Mouse (Mus musculus) heart, postnatal 10 days (tissue): ENCODE results near the gene Ltf. TPM values are rescaled to one million over a fixed set of nuclear protein-coding genes. Genes with fewer than 3 reads are reported as not detected.
A peak's percentile ranks its signal among the peaks of the same experiment; 100 is the strongest.

Experiments
- DNase-seq, 2 experiments: peaks; one replicate each; pipeline ENCODE4 v3.0.0; 2021
- intact Hi-C: fragments of 180-260 bp; cut with DNase I; formaldehyde crosslinking; loops from one replicate; pipeline ENCODE4 v1.15.1; 2025
- total RNA-seq, 2 experiments: library from RNA; stranded (reverse); gene quantifications; 2 replicates each; pipeline ENCODE4 v1.2.3; 2021

Gene Ltf
- total RNA-seq: 1 to 10 TPM in 1 of 2 experiments, under 1 TPM in 1; 0.72 to 2.3 TPM

DNA sequence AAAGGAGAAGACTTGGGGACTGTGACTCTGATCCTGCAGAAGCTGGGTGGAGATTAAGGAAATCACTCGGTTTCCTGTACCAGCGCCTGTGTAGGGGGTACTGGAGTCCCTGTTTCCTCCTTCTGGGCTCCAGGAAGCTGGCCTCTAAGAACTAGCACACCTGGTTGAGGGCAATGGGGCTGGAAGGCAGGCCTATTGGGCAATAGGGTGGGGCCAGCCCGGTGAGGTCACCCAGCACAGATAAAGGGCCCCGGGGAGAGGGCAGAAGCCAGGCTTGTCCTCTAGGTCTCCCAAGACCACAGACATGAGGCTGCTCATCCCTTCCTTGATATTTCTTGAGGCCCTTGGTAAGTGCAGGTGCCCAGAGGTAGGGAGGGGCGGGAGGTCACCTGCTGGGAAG is at the start of gene Ltf:
Gene Ltf (plus strand): TSS at position 250 of the 400 bp plus-strand sequence.
- intact Hi-C loops: no loop called here
- no peak for DNase-seq

DNA sequence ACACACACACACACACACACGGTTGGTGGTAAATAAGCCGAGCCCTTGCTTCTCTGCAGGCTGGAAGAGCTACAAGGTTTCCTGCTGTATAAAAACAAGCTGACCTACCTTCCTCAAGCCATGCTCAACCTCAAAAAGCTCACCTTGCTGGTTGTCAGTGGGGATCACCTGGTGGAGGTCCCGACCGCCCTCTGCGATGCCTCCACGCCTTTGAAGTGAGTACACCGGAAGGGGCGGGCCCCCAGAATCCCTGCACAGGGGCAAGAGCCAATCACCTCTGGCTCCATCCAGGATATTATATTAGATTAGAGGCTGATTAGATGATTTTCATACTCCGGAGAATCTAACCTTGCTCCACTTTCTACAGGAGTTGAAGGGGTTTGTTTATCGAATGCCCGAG is 39.7 kb upstream of the Ltf start:
- intact Hi-C loops: no loop called here
- no peak for DNase-seq

DNA sequence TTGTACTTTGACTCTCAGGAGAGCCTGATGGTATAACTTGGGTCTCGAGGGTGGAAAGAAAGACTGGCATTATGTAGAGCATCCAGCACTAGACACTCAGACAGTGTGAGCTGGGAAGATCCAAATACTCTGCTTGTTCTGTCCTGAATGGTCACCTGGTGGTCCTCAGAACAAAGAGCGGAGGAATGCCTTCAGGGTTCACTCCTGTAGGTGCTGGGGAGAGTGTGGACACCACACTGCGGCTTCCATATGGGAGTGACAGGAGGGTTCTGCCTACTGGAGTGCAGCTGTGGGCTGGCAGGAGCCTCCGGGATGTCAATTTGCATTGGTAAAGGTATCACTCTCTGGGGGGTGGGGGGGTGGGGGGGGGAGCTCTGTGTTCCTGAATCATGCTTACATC is 36.7 kb upstream of the Ltf start:
- no peak for DNase-seq
- intact Hi-C loops: no loop called here

DNA sequence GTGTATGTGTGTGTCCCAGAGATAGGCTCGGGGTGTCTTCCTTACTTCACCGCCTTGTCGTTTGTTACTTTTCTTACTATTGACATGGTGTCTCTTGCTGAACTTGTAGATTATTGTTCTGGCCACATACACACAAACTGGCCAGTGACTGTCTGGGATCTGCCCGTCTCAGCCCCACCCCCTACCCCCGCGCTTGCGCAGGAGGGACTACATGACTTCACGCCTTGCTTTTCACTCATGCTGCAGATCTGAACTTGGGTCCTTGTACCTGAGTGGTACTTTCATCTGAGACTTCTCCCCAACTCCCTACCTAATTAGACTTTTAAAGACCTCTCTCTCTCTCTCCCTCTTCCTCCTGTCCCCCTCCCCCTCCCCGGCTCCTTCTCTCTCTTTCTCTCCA is 35.0 kb upstream of the Ltf start:
- DNase-seq: no peak
- intact Hi-C loops: no loop called here

DNA sequence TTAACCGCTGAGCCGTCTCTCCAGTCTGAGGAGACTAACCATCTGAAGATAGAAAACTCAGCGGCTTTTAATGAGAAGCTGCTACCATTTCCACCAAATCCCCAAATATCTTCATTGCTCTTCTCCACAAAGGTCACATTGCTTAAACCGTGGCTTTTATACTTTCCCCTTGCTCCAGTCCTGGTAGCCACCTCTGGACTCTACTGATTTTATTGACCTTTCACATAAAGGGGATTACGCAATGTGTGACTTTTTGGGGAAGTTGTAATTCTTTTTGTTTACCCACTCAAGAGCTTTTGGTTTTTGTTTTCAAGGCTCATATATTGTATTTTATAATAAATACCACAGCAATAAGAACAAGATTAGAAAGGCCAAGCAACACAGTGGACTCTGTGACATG is 33.5 kb upstream of the Ltf start:
- intact Hi-C loops: no loop called here
- DNase-seq: no peak

DNA sequence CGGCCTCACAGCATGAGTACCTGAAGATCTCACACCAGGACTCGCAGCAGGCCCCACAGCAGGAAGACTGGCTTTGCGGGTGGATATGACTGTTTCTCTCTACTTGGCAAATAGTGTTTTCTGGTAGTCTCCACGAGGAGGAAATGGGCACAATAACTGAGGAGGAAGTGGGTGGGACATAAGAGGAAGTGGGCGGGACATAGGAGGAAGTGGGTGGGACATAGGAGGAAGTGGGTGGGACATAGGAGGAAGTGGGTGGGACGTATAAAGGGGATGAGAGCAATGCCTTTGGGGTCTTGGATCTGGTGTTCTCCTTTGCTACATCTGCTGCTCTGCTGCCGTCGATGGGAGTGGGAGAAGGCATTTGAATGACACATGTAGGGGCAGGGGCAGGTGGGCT is 33.1 kb upstream of the Ltf start:
- intact Hi-C loops: no loop called here
- no peak for DNase-seq

DNA sequence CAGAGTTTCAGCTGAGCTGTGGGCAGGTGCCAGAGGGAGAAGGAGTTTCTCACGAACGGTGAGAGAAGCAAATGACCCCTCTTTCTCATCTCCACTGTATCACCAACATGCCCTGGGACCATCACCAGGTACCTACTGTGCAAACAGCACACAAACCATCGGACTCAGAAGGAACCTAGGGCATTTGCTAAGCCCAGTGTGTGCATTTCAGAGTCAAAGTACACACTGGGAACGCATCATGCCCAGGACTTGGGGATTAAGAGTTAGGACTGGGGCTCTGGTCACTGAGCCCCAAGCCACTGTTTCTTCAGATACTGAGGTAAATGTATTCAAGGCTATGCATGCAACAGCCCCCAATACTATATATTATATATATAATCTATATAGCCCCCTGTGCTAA is 31.7 kb upstream of the Ltf start:
- DNase-seq: no peak
- intact Hi-C loops: no loop called here

DNA sequence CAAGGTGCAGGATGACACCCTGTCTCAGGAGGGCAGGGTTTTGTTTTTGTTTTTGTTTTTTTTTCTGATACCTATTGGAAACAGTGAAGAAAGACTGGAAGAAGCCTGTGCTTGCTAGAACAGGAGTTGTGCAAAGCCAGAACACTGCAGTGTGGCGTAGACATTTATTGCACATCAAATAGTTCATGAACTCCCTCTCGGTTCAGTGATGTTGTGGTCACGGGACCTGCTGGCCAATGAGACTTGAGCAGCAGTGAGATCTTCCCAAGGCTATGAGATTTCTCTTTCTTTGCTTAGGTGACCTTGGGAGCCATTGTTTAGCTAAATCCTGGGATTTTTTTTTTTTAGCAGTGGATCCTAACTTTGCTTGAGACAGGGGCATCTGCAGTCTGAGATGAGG is 31.0 kb upstream of the Ltf start:
- intact Hi-C loops: no loop called here
- DNase-seq: no peak

DNA sequence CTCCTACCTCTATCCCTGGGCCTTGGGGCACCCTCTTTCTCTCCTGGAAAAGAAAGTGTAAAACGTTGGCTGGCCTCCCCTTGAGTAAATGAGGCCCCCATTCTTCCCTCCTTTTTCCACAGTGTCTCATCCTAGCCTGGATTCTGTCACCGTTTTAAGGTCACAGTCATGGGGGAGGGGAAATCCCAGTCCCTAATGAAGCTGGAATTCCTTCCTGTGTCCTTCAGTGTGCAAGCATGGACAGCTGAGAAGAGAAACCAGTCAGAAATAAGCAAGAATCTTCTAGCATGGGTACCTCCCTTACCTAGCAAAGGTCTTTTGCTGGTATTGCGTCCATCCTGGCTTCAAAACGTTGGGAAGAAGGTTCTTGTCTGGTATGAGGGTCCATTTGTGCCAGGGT is 29.9 kb upstream of the Ltf start:
- no peak for DNase-seq
- intact Hi-C loops: no loop called here

DNA sequence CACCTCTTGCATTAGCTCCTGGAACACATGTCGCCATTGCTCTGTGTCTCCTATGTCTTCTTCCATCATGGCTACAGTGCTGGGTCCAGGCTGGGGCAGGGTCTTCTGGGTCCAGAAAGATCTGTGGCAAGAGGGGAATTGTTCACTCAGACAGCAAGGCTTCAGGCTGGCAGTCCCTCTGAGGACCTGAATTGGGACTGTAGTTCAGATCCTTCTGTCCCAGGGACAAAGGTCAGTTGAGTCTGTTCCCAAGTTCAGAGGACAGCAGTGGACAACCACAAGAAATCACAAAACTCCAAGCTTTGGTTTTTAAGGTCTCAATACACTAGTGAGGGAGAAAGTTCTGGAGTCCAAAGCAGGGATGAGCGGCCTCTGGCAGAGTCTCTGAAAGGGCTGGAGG is 29.5 kb upstream of the Ltf start:
- intact Hi-C loops: no loop called here
- no peak for DNase-seq

DNA sequence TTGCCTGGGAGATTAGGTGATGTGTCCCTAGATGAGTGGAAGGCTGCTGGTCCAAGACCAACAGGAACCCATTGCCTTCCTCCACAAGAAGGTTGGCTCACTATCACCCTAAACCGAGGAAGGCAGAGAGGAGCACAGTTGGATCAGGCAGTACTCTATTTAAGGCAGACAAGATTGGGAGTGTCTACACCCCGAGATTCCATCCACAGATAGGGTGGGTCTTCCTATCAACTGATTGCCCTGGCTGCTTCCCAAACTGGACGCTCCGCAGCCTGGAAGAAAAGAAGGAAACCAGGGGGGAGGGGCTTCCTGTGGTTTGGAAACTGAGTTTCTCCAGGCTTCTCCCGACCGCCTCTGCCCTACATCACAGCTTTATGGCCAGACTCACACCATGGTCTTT is 28.9 kb upstream of the Ltf start, which contains the start of gene Rtp3:
Gene Rtp3 (minus strand): TSS at position 380 of the 400 bp plus-strand sequence.
- DNase-seq: peak; percentile 38 to 50

DNA sequence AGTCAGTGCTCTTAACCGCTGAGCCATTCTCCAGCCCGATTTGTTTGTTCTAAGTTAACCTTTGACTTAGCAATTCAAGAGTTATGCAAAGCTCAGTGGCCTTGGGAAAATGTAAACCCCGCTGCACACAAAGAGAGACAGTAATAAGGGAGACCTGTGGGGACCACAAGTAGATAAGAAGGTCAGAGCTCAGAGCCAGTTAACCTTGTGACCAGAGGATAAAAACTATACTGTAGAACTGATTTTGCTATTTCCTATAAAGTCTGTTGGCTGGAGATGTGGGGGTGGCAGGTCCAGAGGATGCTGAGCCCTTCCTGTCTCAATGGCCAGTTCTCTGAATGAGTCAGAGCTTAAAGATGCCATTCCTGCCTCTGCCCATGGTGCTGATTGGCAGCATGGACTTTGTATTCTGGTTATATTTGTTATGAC is 25.8 kb upstream of the Ltf start:
- intact Hi-C loops: no loop called here

More for the DNA sequence above, 28.9 kb upstream of the Ltf start, which contains the start of gene Rtp3:
- intact Hi-C loops: no loop called here

DNA sequence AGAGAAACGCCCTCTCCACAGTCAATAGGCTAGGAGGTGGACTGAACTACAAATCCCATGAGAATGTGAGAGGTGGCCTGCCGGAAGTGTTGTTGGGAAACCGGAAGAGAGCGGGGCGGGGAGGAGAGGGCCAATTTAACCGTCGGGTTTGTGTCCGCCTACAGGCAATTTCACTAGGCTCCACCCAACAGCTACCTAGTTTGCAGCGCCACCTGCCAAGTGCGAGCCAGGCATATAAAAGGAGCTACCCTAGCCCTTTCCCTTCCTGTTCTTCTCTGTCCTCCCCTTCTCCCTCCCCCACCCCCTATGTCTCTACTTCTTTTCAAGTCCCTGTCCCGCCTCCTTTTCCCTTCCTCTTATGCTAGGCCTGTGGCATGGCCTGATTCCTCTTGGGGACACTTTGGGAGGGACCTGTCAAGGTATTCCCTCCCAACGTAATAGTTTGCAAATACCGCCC is 24.3 kb upstream of the Ltf start:
- DNase-seq: peak; percentile 81 to 85
- intact Hi-C loops: loop anchor here (5.0 kb wide), 3 partner anchors 63 to 258 kb away; partner anchors contain the start of gene Ccrl2

More for the DNA sequence above, 25.8 kb upstream of the Ltf start:
- DNase-seq: no peak

DNA sequence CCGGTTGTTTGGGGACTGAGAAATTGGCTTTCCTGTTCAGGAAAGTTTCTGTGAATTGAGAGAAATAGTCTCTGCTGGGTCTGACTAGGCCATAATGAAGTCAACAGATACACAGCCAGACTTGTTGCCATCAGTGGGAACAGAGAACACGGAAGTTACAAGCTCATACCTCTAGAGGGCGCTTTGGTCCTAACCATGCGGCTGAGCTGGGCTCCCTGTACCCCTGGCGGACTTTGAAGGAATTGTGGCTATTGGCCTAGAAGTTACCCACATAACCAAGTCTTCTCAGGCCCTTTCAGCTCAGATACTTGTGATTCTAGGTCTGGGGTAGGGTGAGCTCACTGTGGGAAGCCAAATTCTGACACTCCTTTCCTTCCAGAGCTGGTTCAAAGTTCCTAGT is 21.8 kb upstream of the Ltf start:
- DNase-seq: peak; percentile 86 to 90
- intact Hi-C loops: loop anchor here (1.0 to 5.0 kb wide), 5 partner anchors 60 to 294 kb away; partner anchors contain the start of gene Ccrl2

DNA sequence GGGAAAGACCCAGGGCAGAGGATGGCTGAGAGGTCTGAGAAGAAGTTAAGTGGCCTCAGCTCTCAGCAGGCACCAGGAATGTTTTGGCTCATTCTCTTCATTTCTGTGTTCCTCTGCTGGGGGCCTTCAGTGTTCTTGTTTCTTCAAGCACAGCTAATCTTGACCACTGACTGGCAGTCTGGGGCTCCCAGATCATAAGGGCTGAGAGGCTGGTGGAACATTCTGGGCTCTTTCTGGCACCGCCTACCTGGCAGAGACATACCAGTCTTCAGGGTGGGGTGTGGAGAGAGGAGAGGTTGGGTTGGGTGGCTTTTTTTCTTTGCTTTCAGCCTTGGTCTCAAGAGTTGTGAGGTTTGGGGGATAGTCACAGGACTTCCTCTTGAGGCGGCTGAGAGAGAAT is 20.0 kb upstream of the Ltf start:
- DNase-seq: no peak
- intact Hi-C loops: loop anchor here (5.0 kb wide), 3 partner anchors 58 to 253 kb away; partner anchors contain the start of gene Ccrl2

DNA sequence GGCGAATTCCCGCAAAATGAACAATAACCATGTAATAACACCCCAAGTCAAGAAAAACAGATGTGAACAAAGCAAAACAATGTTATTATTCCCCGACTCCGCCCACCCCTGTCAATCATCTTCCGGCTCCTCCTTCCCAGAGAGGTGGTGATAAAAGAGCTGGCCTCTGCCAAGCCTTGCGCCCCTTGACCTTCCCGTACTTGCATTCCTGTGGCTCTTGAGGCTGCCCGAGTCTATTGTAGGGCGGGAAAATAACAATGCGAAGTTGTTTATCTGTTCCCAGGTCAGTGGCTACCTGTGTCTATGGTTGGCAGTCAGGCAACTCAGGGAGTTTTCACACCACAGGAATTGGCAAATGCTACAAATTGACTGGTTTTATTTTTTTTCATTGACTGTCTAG is 19.2 kb upstream of the Ltf start:
- intact Hi-C loops: loop anchor here (5.0 kb wide), 3 partner anchors 57 to 252 kb away; partner anchors contain the start of gene Ccrl2
- DNase-seq: peak; percentile 35 to 49

DNA sequence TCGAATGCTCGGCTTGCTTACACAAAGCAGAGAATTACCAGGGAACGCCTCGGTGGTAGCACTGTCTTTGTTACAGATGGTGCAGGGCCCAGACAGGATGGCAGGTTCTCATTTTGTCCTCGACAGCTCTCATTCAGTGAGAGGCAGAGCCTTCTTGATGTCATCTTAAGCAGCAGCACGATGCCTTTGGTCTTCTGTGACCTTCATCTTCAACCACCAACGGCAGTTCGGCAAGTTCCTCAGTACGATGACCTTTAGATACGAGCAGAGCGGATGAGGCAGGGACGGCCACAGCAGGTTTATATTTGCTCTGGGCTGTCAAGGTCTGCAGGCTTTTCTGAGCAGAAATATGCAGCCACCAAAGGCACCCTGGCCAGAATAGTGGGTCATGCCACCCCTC is 17.4 kb upstream of the Ltf start:
- intact Hi-C loops: no loop called here
- DNase-seq: no peak

DNA sequence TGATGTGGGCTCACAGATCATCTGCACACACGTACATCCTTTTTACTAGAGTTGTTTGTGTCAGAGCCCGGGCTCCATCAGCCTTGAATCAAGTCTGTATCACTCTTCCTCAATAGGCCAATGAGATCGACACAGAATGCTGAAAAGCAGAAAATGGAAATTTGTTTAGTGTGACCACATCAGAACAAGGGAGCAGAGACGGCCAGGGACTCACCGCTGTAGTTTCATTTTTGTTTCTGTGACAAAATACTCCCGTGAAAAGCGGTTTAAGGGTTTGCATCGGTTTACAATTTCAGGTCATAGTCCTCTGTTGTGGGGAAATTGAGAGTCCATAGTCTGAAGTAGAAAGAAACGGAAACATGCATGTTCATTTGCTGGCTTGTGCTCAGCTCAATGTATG is 15.8 kb upstream of the Ltf start:
- intact Hi-C loops: no loop called here
- DNase-seq: no peak

DNA sequence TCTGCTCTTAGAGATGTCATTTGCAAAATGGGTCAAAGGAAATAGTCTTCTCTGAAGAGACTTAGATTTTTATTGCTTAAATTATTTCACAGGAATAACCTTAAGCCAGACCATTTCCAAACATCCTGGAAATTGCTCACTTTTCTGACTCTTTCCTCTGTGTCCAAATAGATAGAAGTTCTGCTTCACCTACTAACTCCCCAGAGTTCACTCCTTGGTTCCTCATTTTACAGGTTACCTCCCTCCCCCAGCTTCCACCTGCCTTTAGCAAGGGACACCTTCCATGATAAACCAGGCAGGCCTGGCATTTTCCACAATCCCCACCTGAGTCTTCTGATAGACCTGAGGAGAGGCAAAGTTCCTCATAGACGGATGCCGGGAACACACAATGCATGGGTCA is 12.5 kb upstream of the Ltf start:
- no peak for DNase-seq
- intact Hi-C loops: no loop called here

DNA sequence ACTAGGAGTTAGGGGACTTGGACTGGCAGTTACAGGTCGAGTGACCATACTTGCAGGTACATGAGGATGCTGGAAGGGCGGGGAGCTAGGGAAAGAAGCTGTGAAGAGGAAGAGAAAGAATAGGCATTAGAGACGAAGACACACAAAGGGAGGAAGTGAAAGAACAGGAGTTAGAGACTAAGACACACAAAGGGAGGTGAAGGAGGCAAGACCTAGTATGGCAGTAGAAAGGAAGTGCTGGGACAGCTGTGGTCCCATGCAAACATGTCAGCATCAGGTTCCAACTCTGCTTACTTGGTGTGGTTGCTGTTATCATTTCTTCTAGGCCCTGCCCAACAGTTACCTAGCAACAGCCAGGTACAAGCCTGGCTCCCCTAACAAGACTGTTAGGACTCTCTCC is 9.3 kb upstream of the Ltf start:
- intact Hi-C loops: no loop called here
- no peak for DNase-seq

DNA sequence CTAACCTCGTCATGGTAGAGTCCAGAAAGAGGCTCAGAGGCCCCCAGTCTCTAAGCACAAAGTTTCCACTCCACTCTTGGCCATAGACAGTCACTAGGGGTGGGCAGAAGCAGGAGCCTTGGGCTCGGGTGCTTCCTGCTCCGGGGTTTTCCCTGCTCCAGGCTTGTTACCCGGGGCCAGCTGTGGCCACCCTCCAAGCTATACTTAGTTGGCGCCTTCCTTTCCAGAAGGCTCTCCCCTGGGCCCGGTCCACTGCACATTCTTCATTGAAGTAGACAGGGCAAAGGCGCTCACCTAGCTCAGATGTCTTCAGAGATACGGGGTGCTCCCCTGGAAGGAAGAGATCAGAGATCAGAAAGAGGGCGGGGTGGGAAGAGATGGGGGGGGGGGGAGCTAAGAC is 7.5 kb upstream of the Ltf start:
- no peak for DNase-seq
- intact Hi-C loops: no loop called here

DNA sequence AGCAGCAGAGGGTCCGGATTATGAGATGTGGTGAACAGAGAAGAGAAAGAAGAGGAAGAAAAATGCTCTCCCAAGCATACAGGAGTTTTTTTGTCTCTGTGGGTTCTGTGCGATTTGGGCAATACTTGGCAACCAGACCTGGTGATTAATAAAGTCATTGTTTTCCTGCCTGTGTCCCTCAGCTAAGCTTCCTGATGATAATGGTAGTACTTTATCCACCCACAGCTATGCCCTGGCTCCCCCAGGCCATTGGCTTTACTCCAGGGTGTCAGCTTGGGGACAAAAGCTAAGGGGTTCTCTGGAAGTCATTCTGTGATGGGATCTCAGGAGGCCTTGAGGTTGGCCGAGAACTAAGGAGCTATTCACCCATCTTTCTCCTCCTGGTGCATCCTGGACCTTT is 7.0 kb upstream of the Ltf start:
- no peak for DNase-seq
- intact Hi-C loops: no loop called here

DNA sequence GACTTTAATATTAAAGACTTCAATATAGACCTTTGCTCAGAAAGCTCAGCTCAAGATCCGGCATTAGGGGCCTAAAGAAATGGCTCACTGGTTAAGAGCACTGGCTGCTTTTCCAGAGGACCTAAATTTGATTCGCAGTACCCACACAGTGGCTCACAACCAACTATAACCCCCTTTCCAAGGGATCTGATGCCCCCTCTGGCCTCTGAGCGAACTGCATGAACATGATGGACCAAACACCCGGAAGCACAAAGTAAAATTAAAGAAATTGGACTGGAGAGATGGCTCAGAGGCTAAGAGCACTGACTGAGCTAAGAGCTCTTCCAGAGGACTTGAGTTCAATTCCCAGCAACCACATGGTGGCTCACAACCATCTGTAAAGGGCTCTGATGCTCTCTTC is 3.4 kb upstream of the Ltf start:
- DNase-seq: no peak
- intact Hi-C loops: no loop called here
